Mouse (Mus musculus) cerebellum, adult 2 months (tissue): ENCODE data around the gene Klhdc7b. TPM values are rescaled to one million over a fixed set of nuclear protein-coding genes. Genes with fewer than 3 reads are reported as not detected.

ENCODE experiments used
- DNase-seq, 2 experiments: peaks; one replicate each; pipeline ENCODE4 v3.0.0; 2021
- H3K27ac ChIP-seq: fragments of 200-500 bp; 2 replicates; pipeline ENCODE4 v1.5.1; 2012; ENCODE audit warnings: low read length, control low read depth, inconsistent platforms; ENCODE audit not compliant: insufficient read depth
- H3K27me3 ChIP-seq: fragments of 200-500 bp; 2 replicates; pipeline ENCODE4 v1.6.1; 2012; ENCODE audit warnings: inconsistent platforms, mild to moderate bottlenecking, low read length, moderate library complexity; ENCODE audit not compliant: control insufficient read depth, insufficient read depth
- H3K4me1 ChIP-seq: fragments of 200-500 bp; 2 replicates; pipeline ENCODE4 v1.6.1; 2011; ENCODE audit warnings: low read length; ENCODE audit not compliant: control insufficient read depth, insufficient read depth
- H3K4me3 ChIP-seq: fragments of 200-500 bp; replicated peaks from 2 replicates; pipeline ENCODE3; 2011; ENCODE audit warnings: mild to moderate bottlenecking, low read depth, low read length, control low read depth; ENCODE audit not compliant: insufficient read depth
- CTCF ChIP-seq: fragments of 200-500 bp; IDR thresholded peaks from 2 replicates; pipeline ENCODE4 v1.5.1; 2011; ENCODE audit warnings: low read depth, mild to moderate bottlenecking, control low read depth, low read length, moderate library complexity, borderline replicate concordance; ENCODE audit not compliant: insufficient read depth
- POLR2A ChIP-seq: fragments of 200-500 bp; IDR thresholded peaks from 2 replicates; pipeline ENCODE4 v1.6.1; 2011; ENCODE audit warnings: low read length, control low read depth, borderline replicate concordance; ENCODE audit not compliant: insufficient read depth
- WGBS: fragments of 180-500 bp; shearing (Covaris S2); methylation state at CpG from one replicate; pipeline ENCODE4 v1.1.7; 2018; 5-methylcytosine and 5-hydroxymethylcytosine counted together
- polyA plus RNA-seq: library from polyadenylated mRNA; depleted of rRNA; stranded (reverse); fragments of >200 nt; gene quantifications from 2 replicates; pipeline ENCODE4 v1.2.3, GENCODE M21; 2012

Klhdc7b gene
- polyA plus RNA-seq, 1 experiment: 2.6 TPM

DNA sequence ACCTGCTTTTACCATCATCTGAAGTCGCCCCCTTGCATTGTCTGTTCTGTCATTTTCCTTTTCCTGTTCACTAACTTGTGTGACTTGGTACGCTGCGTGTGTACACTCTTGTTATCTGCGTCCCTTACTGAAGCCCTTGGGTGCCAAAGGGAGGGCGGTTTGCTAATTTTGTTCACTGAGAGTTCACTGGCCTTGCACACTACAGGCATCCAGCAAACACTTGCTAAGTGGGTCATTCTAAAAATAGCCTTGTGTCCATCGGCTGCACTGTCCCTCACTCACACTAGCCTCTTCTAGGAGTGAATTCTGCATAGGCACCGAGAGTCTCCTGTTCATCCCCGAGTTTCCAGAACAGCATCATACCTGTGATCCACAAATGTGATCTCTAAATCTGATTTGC, 30.6 kb downstream of the Klhdc7b start:
- WGBS: 14% methylated on average over 8 of the region's 8 CpGs
- peak; percentile 50 to 62 for DNase-seq
- no peak for TF ChIP-seq CTCF
- TF ChIP-seq POLR2A: no peak
- Histone ChIP-seq H3K27ac (peak overlapping the region; percentile 87), H3K27me3 (no peaks in the 10 kb centered on the region), H3K4me1 (peaks cover 9% of the 10 kb centered on the region), H3K4me3 (peak overlapping the region; percentile 8)

DNA sequence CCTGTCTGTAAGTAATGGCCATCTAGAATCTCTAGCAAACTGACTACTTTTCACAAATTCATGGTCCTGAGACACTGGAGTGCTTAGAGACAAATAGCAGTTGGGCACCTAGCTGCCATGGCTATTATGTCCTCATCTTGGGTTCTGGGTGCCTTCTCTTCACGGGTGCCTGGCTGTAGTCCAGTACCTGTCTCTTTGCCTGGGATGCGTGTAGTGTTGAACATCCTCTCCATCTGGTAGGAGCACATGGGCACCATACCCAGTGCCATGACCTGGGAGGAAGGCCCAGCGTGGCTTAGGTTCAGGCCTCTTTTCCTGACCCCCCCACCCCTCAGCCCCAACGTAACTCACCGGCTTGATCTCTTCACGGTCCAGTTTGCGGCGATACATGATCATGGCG, 37.2 kb downstream of the Klhdc7b start:
- H3K27me3 ChIP-seq: no peaks in the 10 kb centered on the region
- TF ChIP-seq CTCF (no peak), POLR2A (no peak)
- no peak overlapping the region for H3K27ac ChIP-seq
- peaks cover 6% of the 10 kb centered on the region for H3K4me1 ChIP-seq
- no peak overlapping the region for H3K4me3 ChIP-seq
- peak; percentile 39 to 52 for DNase-seq
- 52% methylated on average over 9 of the region's 9 CpGs for WGBS

DNA sequence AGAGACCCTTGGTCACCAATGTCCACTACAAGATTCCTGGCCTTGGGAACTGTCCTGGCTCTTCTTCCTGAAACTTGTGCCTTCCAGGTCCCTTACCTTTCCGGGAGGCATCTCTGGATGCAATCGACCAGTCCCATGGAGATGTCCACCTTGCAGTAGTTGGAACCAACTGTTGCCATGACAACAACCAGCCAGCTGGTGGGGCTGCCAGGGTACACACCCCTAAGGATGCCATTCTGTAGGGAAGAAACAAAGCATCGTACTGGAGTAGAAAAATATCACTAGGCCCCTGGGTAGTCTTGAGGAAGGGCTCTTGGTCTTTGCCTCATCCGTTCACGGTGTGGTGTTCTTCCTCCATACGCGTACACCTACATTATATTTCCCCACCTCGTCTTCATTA, 39.9 kb downstream of the Klhdc7b start:
- WGBS: 72% methylated on average over 8 of the region's 8 CpGs
- Histone ChIP-seq H3K4me1 (peaks cover 6% of the 10 kb centered on the region), H3K27me3 (no peaks in the 10 kb centered on the region), H3K4me3 (no peak overlapping the region), H3K27ac (no peak overlapping the region)
- no peak for TF ChIP-seq POLR2A
- no peak for TF ChIP-seq CTCF
- peak in 1 of 2 experiments; percentile 10 for DNase-seq

GRCm38 (mm10) chr15:89425711-89426121, 41.0 kb downstream of the Klhdc7b start, which contains the start of gene Cpt1b:
Gene Cpt1b, minus strand, starts transcription at chr15:89425863.
- WGBS: 46% methylated on average over 6 of the region's 6 CpGs
- H3K4me1 ChIP-seq: peaks cover 6% of the 10 kb centered on the region
- no peak for TF ChIP-seq POLR2A
- no peak for TF ChIP-seq CTCF
- H3K27me3 ChIP-seq: no peaks in the 10 kb centered on the region
- peak in 1 of 2 experiments; percentile 22 for DNase-seq
- H3K27ac ChIP-seq: no peak within 1 kb of the TSS
- H3K4me3 ChIP-seq: no peak within 1 kb of the TSS

DNA sequence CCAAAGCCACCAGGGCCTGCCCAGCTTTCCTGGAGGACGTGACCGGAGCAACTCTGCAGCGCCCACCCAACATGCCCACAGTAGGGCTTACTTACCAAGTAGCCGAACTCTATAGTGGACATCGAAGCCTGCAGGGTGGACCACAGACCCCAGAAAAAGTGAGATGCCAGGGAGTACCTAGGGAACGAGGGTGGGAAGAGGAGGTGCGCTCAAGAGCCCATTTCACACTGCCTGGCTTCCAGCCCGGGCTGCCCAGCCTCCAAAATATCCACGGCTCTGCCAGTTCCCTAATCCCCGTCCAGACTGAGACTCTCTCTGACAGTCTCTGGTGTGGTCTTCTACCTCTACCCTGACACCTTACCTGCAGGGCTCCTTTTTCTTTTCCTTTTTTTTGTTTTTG, 42.0 kb downstream of the Klhdc7b start:
- Histone ChIP-seq H3K27me3 (no peaks in the 10 kb centered on the region), H3K4me3 (no peak overlapping the region), H3K4me1 (peaks cover 8% of the 10 kb centered on the region), H3K27ac (no peak overlapping the region)
- 68% methylated on average over 10 of the region's 10 CpGs for WGBS
- TF ChIP-seq POLR2A: no peak
- TF ChIP-seq CTCF: no peak
- peak in 1 of 2 experiments; percentile 15 for DNase-seq

GRCm38 (mm10) chr15:89428136-89428790, 43.5 kb downstream of the Klhdc7b start:
- no peak for TF ChIP-seq POLR2A
- TF ChIP-seq CTCF: no peak
- peaks cover 6% of the 10 kb centered on the region; the same call in 1 of the 2 replicates for H3K4me1 ChIP-seq
- no peaks in the 10 kb centered on the region for H3K27me3 ChIP-seq
- no peak overlapping the region for H3K27ac ChIP-seq
- 62% methylated on average over 19 of the region's 19 CpGs for WGBS
- DNase-seq: peak in 1 of 2 experiments; percentile 33
- peak overlapping the region; percentile 76 for H3K4me3 ChIP-seq

DNA sequence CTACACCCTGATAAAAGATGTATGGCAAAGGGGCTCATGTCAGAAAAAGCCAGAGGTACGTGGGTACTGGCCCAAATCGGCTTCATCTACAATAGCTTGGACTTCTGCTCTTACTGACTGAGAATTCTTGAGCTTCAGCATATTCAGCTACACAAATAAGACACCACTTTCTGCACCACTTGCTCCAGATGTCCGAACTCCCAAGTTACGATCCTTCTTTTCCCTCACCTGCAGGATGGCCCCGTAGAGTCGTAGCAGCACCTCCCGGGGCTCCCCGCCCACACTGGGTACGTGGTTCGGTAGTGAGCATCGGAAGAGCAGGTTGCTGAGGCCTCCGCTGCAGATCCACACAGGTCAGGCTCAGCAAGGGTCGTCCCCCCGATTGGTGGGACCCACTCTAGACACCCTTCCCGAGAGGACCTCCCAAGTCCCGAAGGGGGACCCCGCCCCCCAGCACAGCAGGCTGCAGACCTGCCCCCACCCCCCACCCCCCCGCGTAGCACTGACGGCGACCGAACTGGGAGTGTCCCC, 44.2 kb downstream of the Klhdc7b start:
- Histone ChIP-seq H3K4me3 (peak overlapping the region; percentile 76), H3K27me3 (no peaks in the 10 kb centered on the region), H3K27ac (no peak overlapping the region), H3K4me1 (peaks cover 6% of the 10 kb centered on the region; the same call in 1 of the 2 replicates)
- no peak for DNase-seq
- WGBS: 2% methylated on average over 22 of the region's 22 CpGs
- no peak for TF ChIP-seq POLR2A
- no peak for TF ChIP-seq CTCF
